Mouse (Mus musculus) stomach, postnatal 0 days (tissue): Measurements from ENCODE around the gene Jazf1. TPM values are rescaled to one million over a fixed set of nuclear protein-coding genes. Genes with fewer than 3 reads are reported as not detected.

Source experiments
- ATAC-seq: fragments of 200-750 bp; cut with Nextera tagmentation; 2 replicates; pipeline ENCODE4 v1.8.0; 2017; ENCODE audit not compliant: low FRiP score, low TSS enrichment
- DNase-seq: peaks from one replicate; pipeline ENCODE4 v3.0.0-alpha.2; 2016; ENCODE audit warnings: low spot score
- H3K27ac ChIP-seq: fragments of 300-500 bp; sonication (generic); replicated peaks from 2 replicates; pipeline ENCODE4 v1.5.1; 2014; ENCODE audit warnings: mild to moderate bottlenecking, control low read depth
- H3K27me3 ChIP-seq: fragments of 300-500 bp; sonication (generic); 2 replicates; pipeline ENCODE4 v1.6.1; 2014; ENCODE audit warnings: low read length; ENCODE audit not compliant: control insufficient read depth, insufficient read depth
- H3K36me3 ChIP-seq: fragments of 300-500 bp; sonication (generic); 2 replicates; pipeline ENCODE4 v1.6.1; 2014; ENCODE audit warnings: low read length, mixed read lengths; ENCODE audit not compliant: control insufficient read depth, insufficient read depth
- H3K4me1 ChIP-seq: fragments of 300-500 bp; sonication (generic); replicated peaks from 2 replicates; pipeline ENCODE4 v1.6.1; 2014; ENCODE audit warnings: antibody characterized with exemption; ENCODE audit not compliant: control insufficient read depth, insufficient read depth
- H3K4me2 ChIP-seq: fragments of 300-500 bp; sonication (generic); replicated peaks from 2 replicates; pipeline ENCODE4 v1.6.1; 2014; ENCODE audit warnings: low read depth, mild to moderate bottlenecking, control low read depth, moderate library complexity
- H3K4me3 ChIP-seq: fragments of 300-500 bp; sonication (generic); 2 replicates; pipeline ENCODE4 v1.5.1; 2014; ENCODE audit warnings: low read depth, low read length, control low read depth
- H3K9ac ChIP-seq: fragments of 300-500 bp; sonication (generic); 2 replicates; pipeline ENCODE4 v1.6.1; 2014; ENCODE audit warnings: mild to moderate bottlenecking, low read length, control low read depth, mixed read lengths
- H3K9me3 ChIP-seq: fragments of 300-500 bp; sonication (generic); 2 replicates; pipeline ENCODE4 v1.6.1; 2016; ENCODE audit warnings: low read length; ENCODE audit not compliant: control insufficient read depth
- CTCF ChIP-seq: IDR thresholded peaks from 2 replicates; pipeline ENCODE4 v1.5.1; 2016; ENCODE audit warnings: antibody characterized with exemption, low read depth, mild to moderate bottlenecking, moderate library complexity
- EP300 ChIP-seq: optimal IDR thresholded peaks from 2 replicates; pipeline ENCODE3; 2016; ENCODE audit warnings: antibody characterized with exemption
- WGBS: fragments of 180-500 bp; shearing (Covaris S2); extraction: QIAGEN DNeasy Blood & Tissue Kit; methylation state at CpG from one replicate; pipeline ENCODE4 v1.1.7; 2014; 5-methylcytosine and 5-hydroxymethylcytosine counted together
- polyA plus RNA-seq: library from polyadenylated mRNA; unstranded; fragments of >200 nt; fragmentation: Nextera tagmentation; extraction: Ambion mirVana; gene quantifications from 2 replicates; pipeline ENCODE4 v1.2.1, GENCODE M21; 2015

The Jazf1 gene
- 5.1 and 5.8 TPM in 2 replicates for polyA plus RNA-seq

DNA sequence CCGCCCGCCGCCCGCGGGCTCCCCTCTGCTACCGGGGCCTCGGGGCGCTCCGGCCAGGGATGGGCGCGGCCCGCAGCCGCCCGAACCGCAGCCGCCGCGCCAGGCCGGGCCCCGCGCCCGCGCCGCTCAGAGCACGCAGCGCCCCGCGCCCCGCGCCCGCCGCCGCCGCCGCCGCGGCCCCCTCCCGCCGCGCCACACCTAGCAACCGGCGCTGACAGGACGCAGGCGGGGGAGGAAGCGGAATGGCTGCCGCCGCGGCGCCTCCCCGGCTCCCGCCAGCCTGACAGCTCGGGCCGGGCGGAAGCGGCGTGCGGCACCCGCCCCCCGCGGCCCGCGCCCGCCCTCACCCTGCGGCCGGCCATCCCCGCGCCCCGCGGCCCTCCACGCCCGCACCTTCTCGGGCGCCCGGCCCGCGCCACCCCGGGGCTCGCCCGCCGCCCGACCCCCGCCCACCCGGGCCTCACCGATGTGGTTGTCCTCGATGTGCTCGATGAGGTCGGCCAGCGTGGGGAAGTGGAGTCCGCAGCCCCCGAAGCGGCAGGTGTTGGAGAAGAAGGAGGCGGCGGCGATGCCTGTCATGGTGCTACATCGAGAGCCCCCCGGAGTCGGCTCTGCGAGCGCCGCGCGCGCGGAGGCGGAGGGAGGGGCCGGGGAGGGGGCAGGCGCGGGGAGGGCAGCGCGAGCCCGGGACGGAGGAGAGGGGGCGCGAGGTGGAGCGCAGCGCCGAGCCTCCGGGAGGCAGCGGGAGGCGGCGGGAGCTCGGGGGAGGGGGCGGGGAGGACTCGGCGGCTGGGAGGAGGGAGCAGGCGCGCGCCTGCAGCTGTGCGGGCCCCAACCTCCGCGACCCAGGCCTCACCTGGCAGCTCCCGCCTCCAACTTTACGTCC, at the start of gene Jazf1:
Gene Jazf1, minus strand, starts transcription at position 643 of the 886 bp plus-strand sequence.
- no peaks in the 10 kb centered on the region for H3K9me3 ChIP-seq
- H3K36me3 ChIP-seq = no peaks in the 10 kb centered on the region
- H3K4me2 ChIP-seq = peak within 1 kb of the TSS; percentile 95
- H3K9ac ChIP-seq = peak within 1 kb of the TSS; percentile 69
- DNase-seq = peak; percentile 57
- WGBS = 1% methylated on average over 38 of the region's 133 CpGs
- TF ChIP-seq CTCF (no peak), EP300 (no peak)
- H3K4me3 ChIP-seq = peak within 1 kb of the TSS; percentile 75
- no peaks in the 10 kb centered on the region for H3K4me1 ChIP-seq
- ATAC-seq = peak; percentile 81
- H3K27me3 ChIP-seq = no peaks in the 10 kb centered on the region
- H3K27ac ChIP-seq = peak within 1 kb of the TSS; percentile 30

GRCm38 (mm10) chr6:53117855-53118254, 49.4 kb upstream of the Jazf1 start:
- Histone ChIP-seq H3K27ac (no peak overlapping the region), H3K27me3 (no peaks in the 10 kb centered on the region), H3K4me2 (no peak overlapping the region), H3K4me3 (no peak overlapping the region), H3K36me3 (no peaks in the 10 kb centered on the region), H3K9ac (no peak overlapping the region), H3K4me1 (no peaks in the 10 kb centered on the region), H3K9me3 (no peaks in the 10 kb centered on the region)
- no peak for DNase-seq
- TF ChIP-seq EP300 = no peak
- TF ChIP-seq CTCF = no peak
- 43% methylated on average over 1 of the region's 1 CpGs for WGBS
- ATAC-seq = no peak

- TF ChIP-seq EP300 (no peak), CTCF (no peak)
Observed at GRCm38 (mm10) chr6:53086879-53087278, 18.4 kb upstream of the Jazf1 start.

DNA sequence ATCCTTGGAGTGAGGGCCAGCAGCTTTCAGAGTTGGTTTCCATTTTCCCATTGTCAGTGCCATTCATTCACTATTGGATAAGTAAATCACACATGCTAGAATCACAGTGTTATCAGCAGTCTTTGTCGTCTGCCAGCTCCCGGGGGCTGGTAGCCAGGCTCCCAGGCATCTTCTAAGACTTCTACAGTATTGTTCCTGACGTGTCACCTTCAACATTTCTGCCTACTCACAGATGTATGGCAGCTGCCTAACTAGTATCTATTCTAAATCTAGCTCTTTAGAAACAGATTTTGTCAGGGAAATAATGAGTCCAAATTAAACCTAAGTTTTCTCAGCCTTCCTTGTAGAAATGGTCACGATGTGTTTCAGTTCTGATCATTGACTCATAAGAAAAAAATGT, 12.8 kb upstream of the Jazf1 start:
- Histone ChIP-seq H3K27me3 (no peaks in the 10 kb centered on the region), H3K4me1 (no peaks in the 10 kb centered on the region), H3K4me3 (no peak overlapping the region), H3K36me3 (no peaks in the 10 kb centered on the region), H3K9me3 (no peaks in the 10 kb centered on the region), H3K27ac (no peak overlapping the region), H3K9ac (no peak overlapping the region), H3K4me2 (no peak overlapping the region)
- ATAC-seq = no peak
- TF ChIP-seq EP300 (no peak), CTCF (no peak)
- DNase-seq = no peak
- 57% methylated on average over 4 of the region's 4 CpGs for WGBS

More at GRCm38 (mm10) chr6:53086879-53087278, 18.4 kb upstream of the Jazf1 start:
- no peak overlapping the region for H3K27ac ChIP-seq
- H3K4me2 ChIP-seq = no peak overlapping the region
- no peak for ATAC-seq
- H3K4me1 ChIP-seq = no peaks in the 10 kb centered on the region
- H3K27me3 ChIP-seq = no peaks in the 10 kb centered on the region
- DNase-seq = no peak
- no peak overlapping the region for H3K4me3 ChIP-seq
- no peaks in the 10 kb centered on the region for H3K9me3 ChIP-seq
- WGBS = 29% methylated on average over 4 of the region's 4 CpGs
- H3K36me3 ChIP-seq = no peaks in the 10 kb centered on the region
- no peak overlapping the region for H3K9ac ChIP-seq

GRCm38 (mm10) chr6:53078671-53079070, 10.2 kb upstream of the Jazf1 start:
- no peaks in the 10 kb centered on the region for H3K9me3 ChIP-seq
- TF ChIP-seq EP300 (no peak), CTCF (no peak)
- no peaks in the 10 kb centered on the region for H3K36me3 ChIP-seq
- no peak overlapping the region for H3K9ac ChIP-seq
- H3K4me2 ChIP-seq = no peak overlapping the region
- H3K27me3 ChIP-seq = no peaks in the 10 kb centered on the region
- no peak for ATAC-seq
- whole genome bisulfite sequencing = 23% methylated on average over 2 of the region's 2 CpGs
- H3K27ac ChIP-seq = no peak overlapping the region
- no peak overlapping the region for H3K4me3 ChIP-seq
- H3K4me1 ChIP-seq = no peaks in the 10 kb centered on the region
- no peak for DNase-seq

DNA sequence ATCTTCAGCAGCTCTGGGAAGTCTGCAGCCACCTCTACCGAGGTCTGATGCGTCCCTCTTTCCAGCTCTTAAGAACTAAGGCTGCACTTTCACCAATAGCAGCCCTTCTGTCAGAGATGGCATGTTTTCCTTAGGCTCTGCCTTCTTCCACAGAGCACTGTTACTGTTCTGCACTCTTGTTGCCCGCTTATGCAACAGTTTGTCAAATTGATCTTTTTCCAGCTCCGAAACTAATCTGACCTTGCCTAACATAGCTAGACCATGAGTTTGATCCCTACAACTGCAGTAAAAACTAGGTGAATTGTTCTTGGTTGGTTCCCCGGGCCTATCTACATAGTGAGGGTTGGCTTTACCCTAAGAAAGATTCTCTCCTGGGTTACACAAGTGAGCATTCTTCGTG, 3.3 kb upstream of the Jazf1 start:
- DNase-seq (no peak), ATAC-seq (no peak)
- no peaks in the 10 kb centered on the region for H3K27me3 ChIP-seq
- H3K9ac ChIP-seq = no peak overlapping the region
- no peak overlapping the region for H3K4me3 ChIP-seq
- H3K4me1 ChIP-seq = no peaks in the 10 kb centered on the region
- WGBS = 83% methylated on average over 6 of the region's 6 CpGs
- H3K27ac ChIP-seq = no peak overlapping the region
- no peak overlapping the region for H3K4me2 ChIP-seq
- no peaks in the 10 kb centered on the region for H3K9me3 ChIP-seq
- no peaks in the 10 kb centered on the region for H3K36me3 ChIP-seq
- TF ChIP-seq EP300 (no peak), CTCF (no peak)
